ENCODE assay signal across 14 mouse cellular contexts in genomic region chr7:79523696-79524095, GRCm38 (mm10). TPM values are rescaled to one million over a fixed set of nuclear protein-coding genes. Genes with fewer than 3 reads are reported as not detected.
DNase-seq lines count a peak whose midpoint lies in the region; ATAC-seq lines count a peak whose summit lies in the region.
"Had no signal": no experiment of that assay in that cellular context is flagged by ENCODE, and none has a peak within 500 bp of the region (broad histone marks: within the 10 kb centered on the region; RNA-seq: fewer than 3 reads in every experiment).

No protein-coding gene starts in this region.

- ATAC-seq in midbrain, embryonic 12.5 days (ENCODE audit: low FRiP score, low read depth) = no peak
- ATAC-seq: Patski had no signal

- 83% methylated on average over 4 of the region's 4 CpGs for WGBS in hindbrain, embryonic 10.5 days
- 82% methylated on average over 4 of the region's 4 CpGs for WGBS in midbrain, embryonic 12.5 days

- H3K4me3 ChIP-seq in hindbrain, embryonic 10.5 days = no peak overlapping the region
- H3K4me3 ChIP-seq in midbrain, embryonic 12.5 days = no peak overlapping the region
- H3K4me3 ChIP-seq: erythroblast, embryonic 14.5 days; liver, embryonic 15.5 days had no signal

- H3K4me1 ChIP-seq in hindbrain, embryonic 10.5 days (replicated peaks) = peaks cover 100% of the 10 kb centered on the region
- H3K4me1 ChIP-seq in midbrain, embryonic 12.5 days = peaks cover 96% of the 10 kb centered on the region
- H3K4me1 ChIP-seq: liver, embryonic 15.5 days had no signal

- peak overlapping the region; percentile 97 for H3K27ac ChIP-seq in hindbrain, embryonic 10.5 days
- peak overlapping the region; percentile 99 for H3K27ac ChIP-seq in midbrain, embryonic 12.5 days (replicated peaks)
- H3K27ac ChIP-seq: liver, embryonic 15.5 days had no signal

- no peak overlapping the region; the same call in 1 of the 2 replicates for H3K9ac ChIP-seq in midbrain, embryonic 12.5 days (replicated peaks)
- H3K9ac ChIP-seq: liver, embryonic 15.5 days had no signal

- intact Hi-C loops in left cerebral cortex, postnatal 14 days (cut with DNase I) = no loop called here
- intact Hi-C loops in heart, postnatal 36 days (cut with DNase I) = no loop called here

- no peak overlapping the region for H3K4me2 ChIP-seq in midbrain, embryonic 12.5 days (replicated peaks)
- H3K4me2 ChIP-seq: liver, embryonic 15.5 days had no signal

- H3K9me3 ChIP-seq in hindbrain, embryonic 10.5 days = no peaks in the 10 kb centered on the region
- H3K9me3 ChIP-seq in midbrain, embryonic 12.5 days = no peaks in the 10 kb centered on the region
- H3K9me3 ChIP-seq: liver, embryonic 15.5 days had no signal

- H3K36me3 ChIP-seq in hindbrain, embryonic 10.5 days = peaks cover 53% of the 10 kb centered on the region
- peaks cover 25% of the 10 kb centered on the region for H3K36me3 ChIP-seq in midbrain, embryonic 12.5 days
- H3K36me3 ChIP-seq: liver, embryonic 15.5 days had no signal

- DNase-seq in left cerebral cortex, postnatal 14 days (ENCODE audit: low spot score in 2 of 2) = peak; percentile 64 to 83
- DNase-seq in left cerebral cortex, adult 11 months (ENCODE audit: low spot score) = no peak
- DNase-seq in hindbrain, embryonic 10.5 days (ENCODE audit: low spot score) = no peak
- DNase-seq in right cerebral cortex, postnatal 25 days = peak; percentile 79
- DNase-seq in heart, adult 9 months (ENCODE audit: low spot score in 2 of 2) = no peak
- DNase-seq in heart, postnatal 36 days = no peak
- no peak for DNase-seq in embryo, embryonic 10.5 days (ENCODE audit: low spot score)
- DNase-seq: cerebellum, postnatal 36 days; gastrocnemius, postnatal 36 days; thymus, postnatal 36 days had no signal

- peaks cover 88% of the 10 kb centered on the region for H3K27me3 ChIP-seq in hindbrain, embryonic 10.5 days (ENCODE audit: insufficient read depth, poor library complexity, severe bottlenecking)
- peaks cover 58% of the 10 kb centered on the region for H3K27me3 ChIP-seq in midbrain, embryonic 12.5 days

RNA-seq across cellular contexts. Expression of gene Polg, which starts 57.5 kb away (rescaled TPM):
- total RNA-seq in left cerebral cortex, postnatal 14 days (2021) = 10 to 100 TPM; 84.3 to 90.1 TPM
- 38.5 and 43.0 TPM in 2 replicates for polyA plus RNA-seq in hindbrain, embryonic 10.5 days (2016; fragmentation: Nextera tagmentation; extraction: Ambion mirVana)
- 41.2 and 44.5 TPM in 2 replicates for polyA plus RNA-seq in midbrain, embryonic 12.5 days (2016; fragmentation: Nextera tagmentation; extraction: Ambion mirVana)
- 10 to 100 TPM; 58.9 to 60.7 TPM for total RNA-seq in heart, postnatal 36 days (2021)

Comparison
In these comparisons a context has a peak if more than half of its experiments do, and no peak if none do; other contexts are left out.
1. DNase-seq: peak in left cerebral cortex, postnatal 14 days (2 of 2) and right cerebral cortex, postnatal 25 days (single experiment); none in left cerebral cortex, adult 11 months (single experiment), hindbrain, embryonic 10.5 days (single experiment), heart, adult 9 months (0 of 2), heart, postnatal 36 days (0 of 2) and embryo, embryonic 10.5 days (single experiment).